8 mouse cellular contexts compared by ENCODE assay signal in genomic region chr11:20561323-20562002, GRCm38 (mm10). TPM values are rescaled to one million over a fixed set of nuclear protein-coding genes. Genes with fewer than 3 reads are reported as not detected.
DNase-seq lines count a peak whose midpoint lies in the region; ATAC-seq and TF ChIP-seq lines count a peak whose summit lies in the region.

No protein-coding gene starts in this region.

- no peak for TF ChIP-seq EP300 in liver, embryonic 14.5 days (IDR thresholded peaks at IDR 0.05; ENCODE audit: low read depth)

- DNase-seq in ovary, postnatal 36 days (ENCODE audit: low spot score): peak; percentile 51
- no peak for DNase-seq in ovary, postnatal 14 days (ENCODE audit: low spot score)
- DNase-seq in cerebellum, adult 11-12 months: peak; percentile 38
- peak; percentile 81 for DNase-seq in hindbrain, embryonic 14.5 days (ENCODE audit: low spot score)
- peak in 1 of 3 experiments; percentile 44 for DNase-seq in liver, embryonic 14.5 days (ENCODE audit: low read depth in 3 of 3, low spot score in 3 of 3)
- DNase-seq in neural tube, embryonic 10.5 days (ENCODE audit: extremely low spot score, low spot score): peak; percentile 76
- DNase-seq in yolk sac, embryonic 10.5 days (ENCODE audit: low spot score): peak; percentile 73

- 7% methylated on average over 13 of the region's 13 CpGs for WGBS in forebrain, embryonic 15.5 days
- 10% methylated on average over 13 of the region's 13 CpGs for WGBS in hindbrain, embryonic 14.5 days
- 5% methylated on average over 13 of the region's 13 CpGs for WGBS in liver, embryonic 14.5 days (ENCODE audit: insufficient replicate concordance)

- H3K4me2 ChIP-seq in forebrain, embryonic 15.5 days (replicated peaks): peak overlapping the region; percentile 41
- peak overlapping the region; percentile 45 for H3K4me2 ChIP-seq in hindbrain, embryonic 14.5 days (replicated peaks)
- H3K4me2 ChIP-seq in liver, embryonic 14.5 days (ENCODE audit: low read depth): peak overlapping the region; percentile 74

- H3K4me1 ChIP-seq in forebrain, embryonic 15.5 days: peaks cover 13% of the 10 kb centered on the region
- H3K4me1 ChIP-seq in hindbrain, embryonic 14.5 days (replicated peaks; ENCODE audit: control insufficient read depth, insufficient read depth, low read length): peaks cover 5% of the 10 kb centered on the region
- H3K4me1 ChIP-seq in liver, embryonic 14.5 days (replicated peaks; ENCODE audit: control insufficient read depth in 2 of 2, insufficient read depth in 2 of 2, low read length in 1 of 2): peaks cover 32 to 39% of the 10 kb centered on the region in 2 experiments

- H3K9ac ChIP-seq in forebrain, embryonic 15.5 days (replicated peaks): peak overlapping the region; percentile 2; the same call in 1 of the 2 replicates
- peak overlapping the region; percentile 45 for H3K9ac ChIP-seq in hindbrain, embryonic 14.5 days
- H3K9ac ChIP-seq in liver, embryonic 14.5 days (replicated peaks): peak overlapping the region; percentile 31

- no peaks in the 10 kb centered on the region for H3K36me3 ChIP-seq in forebrain, embryonic 15.5 days
- no peaks in the 10 kb centered on the region for H3K36me3 ChIP-seq in hindbrain, embryonic 14.5 days (replicated peaks; ENCODE audit: control insufficient read depth, insufficient read depth)
- H3K36me3 ChIP-seq in liver, embryonic 14.5 days (replicated peaks; ENCODE audit: control insufficient read depth, insufficient read depth, low read depth): no peaks in the 10 kb centered on the region

- peak; percentile 98 for ATAC-seq in forebrain, embryonic 15.5 days (replicated peaks)
- peak; percentile 98 for ATAC-seq in hindbrain, embryonic 14.5 days (ENCODE audit: low FRiP score)
- peak; percentile 85 for ATAC-seq in liver, embryonic 14.5 days (ENCODE audit: insufficient read depth)

- H3K27ac ChIP-seq in forebrain, embryonic 15.5 days (replicated peaks): peak overlapping the region; percentile 31
- H3K27ac ChIP-seq in hindbrain, embryonic 14.5 days: peak overlapping the region; percentile 76
- H3K27ac ChIP-seq in liver, embryonic 14.5 days: peak overlapping the region; percentile 30

- peak overlapping the region; percentile 26 for H3K4me3 ChIP-seq in forebrain, embryonic 15.5 days
- H3K4me3 ChIP-seq in hindbrain, embryonic 14.5 days (replicated peaks; ENCODE audit: low read length): peak overlapping the region; percentile 18
- H3K4me3 ChIP-seq in liver, embryonic 14.5 days (ENCODE audit: insufficient read depth in 1 of 2, low read depth in 2 of 2, low read length in 2 of 2): peak overlapping the region; percentile 43 to 47; a peak in 3 of 4 replicates

- H3K9me3 ChIP-seq in forebrain, embryonic 15.5 days: no peaks in the 10 kb centered on the region
- no peaks in the 10 kb centered on the region for H3K9me3 ChIP-seq in hindbrain, embryonic 14.5 days (ENCODE audit: control insufficient read depth, low read length)
- no peaks in the 10 kb centered on the region for H3K9me3 ChIP-seq in liver, embryonic 14.5 days (ENCODE audit: control insufficient read depth, low read length)

- H3K27me3 ChIP-seq in forebrain, embryonic 15.5 days: no peaks in the 10 kb centered on the region
- H3K27me3 ChIP-seq in hindbrain, embryonic 14.5 days (ENCODE audit: control insufficient read depth, insufficient read depth, low read length): no peaks in the 10 kb centered on the region
- no peaks in the 10 kb centered on the region for H3K27me3 ChIP-seq in liver, embryonic 14.5 days (ENCODE audit: control insufficient read depth, insufficient read depth, low read length)

- no peak for TF ChIP-seq CTCF in liver, embryonic 14.5 days (IDR thresholded peaks at IDR 0.05; ENCODE audit: low read depth)

RNA-seq across cellular contexts. Expression of gene Sertad2, which starts 18.4 kb away (rescaled TPM):
- polyA plus RNA-seq in forebrain, embryonic 15.5 days (2015; fragmentation: Nextera tagmentation; extraction: Ambion mirVana): 36.2 and 39.6 TPM in 2 replicates
- 24.8 and 30.9 TPM in 2 replicates for polyA plus RNA-seq in hindbrain, embryonic 14.5 days (2014; fragmentation: Nextera tagmentation; extraction: Ambion mirVana)
- polyA plus RNA-seq in liver, embryonic 14.5 days (2012; rRNA removed): 10.5 and 11.6 TPM in 2 replicates
- polyA plus RNA-seq in liver, embryonic 14.5 days (2014; fragmentation: Nextera tagmentation; extraction: Ambion mirVana): 22.5 and 23.6 TPM in 2 replicates
